17 mouse cellular contexts compared by ENCODE assay signal in genomic region chr12:70640186-70640585, GRCm38 (mm10).
"Had no signal": no experiment of that assay in that cellular context is flagged by ENCODE, and none has a peak within 500 bp of the region (broad histone marks: within the 10 kb centered on the region; RNA-seq: fewer than 3 reads in every experiment).

No protein-coding gene starts in this region.

- H3K4me2 ChIP-seq: neural tube, embryonic 12.5 days; neural tube, embryonic 13.5 days; neural tube, embryonic 15.5 days; stomach, embryonic 15.5 days had no signal

- H3K4me1 ChIP-seq: neural tube, embryonic 12.5 days; neural tube, embryonic 13.5 days; stomach, embryonic 15.5 days had no signal

- H3K27ac ChIP-seq: neural tube, embryonic 12.5 days; neural tube, embryonic 13.5 days; neural tube, embryonic 15.5 days; stomach, embryonic 15.5 days; stomach, postnatal 0 days had no signal

- H3K27me3 ChIP-seq: neural tube, embryonic 12.5 days; neural tube, embryonic 13.5 days; neural tube, embryonic 15.5 days; stomach, embryonic 15.5 days had no signal

- H3K36me3 ChIP-seq: neural tube, embryonic 12.5 days; neural tube, embryonic 13.5 days; neural tube, embryonic 15.5 days; stomach, embryonic 15.5 days had no signal

- H3K4me3 ChIP-seq: neural tube, embryonic 12.5 days; neural tube, embryonic 13.5 days; neural tube, embryonic 15.5 days; stomach, embryonic 15.5 days had no signal

- H3K9ac ChIP-seq: neural tube, embryonic 12.5 days; neural tube, embryonic 13.5 days; neural tube, embryonic 15.5 days; stomach, embryonic 15.5 days had no signal

- H3K9me3 ChIP-seq: neural tube, embryonic 12.5 days; neural tube, embryonic 13.5 days; neural tube, embryonic 15.5 days; stomach, embryonic 15.5 days had no signal

- DNase-seq: retina, postnatal 1 day; right cerebral cortex, adult 18-20 months; right cerebral cortex, postnatal 14 days; right cerebral cortex, postnatal 25 days; right cerebral cortex, postnatal 4 days; spleen, adult 18-20 months; thymus, adult 18-20 months; thymus, adult 2 months; thymus, postnatal 14 days; thymus, postnatal 25 days; thymus, postnatal 36 days; thymus, postnatal 4 days had no signal
